Mouse (Mus musculus) left cerebral cortex, postnatal 14 days (tissue): ENCODE results near the gene Zan. TPM values are rescaled to one million over a fixed set of nuclear protein-coding genes. Genes with fewer than 3 reads are reported as not detected.

Experiments
- DNase-seq, 2 experiments: peaks; one replicate each; pipeline ENCODE4 v3.0.0; 2021 to 2022; ENCODE audit warnings: low spot score in 2 of 2, mixed read lengths in 1 of 2
- intact Hi-C: fragments of 180-260 bp; cut with DNase I; formaldehyde crosslinking; loops from one replicate; pipeline ENCODE4 v1.15.1; 2025
- total RNA-seq, 2 experiments: library from RNA; stranded (reverse); gene quantifications; 2 replicates each; pipeline ENCODE4 v1.2.3; 2021

Gene Zan
- total RNA-seq, 2 experiments from 2014 or later, result 0.44 to 0.55 TPM

GRCm38 (mm10) chr5:137373371-137373950, 103.4 kb downstream of the Zan start:
- no peak for DNase-seq
- intact Hi-C loops, result no loop called here

GRCm38 (mm10) chr5:137369665-137370064, 107.2 kb downstream of the Zan start:
- no peak for DNase-seq
- intact Hi-C loops, result no loop called here

GRCm38 (mm10) chr5:137358382-137358781, 118.5 kb downstream of the Zan start:
- no peak for DNase-seq
- intact Hi-C loops, result no loop called here

GRCm38 (mm10) chr5:137354091-137354490, 122.8 kb downstream of the Zan start:
- intact Hi-C loops, result no loop called here
- DNase-seq, result no peak

GRCm38 (mm10) chr5:137352011-137352975, 124.6 kb downstream of the Zan start:
- intact Hi-C loops, result no loop called here
- DNase-seq, result no peak

GRCm38 (mm10) chr5:137351394-137351793, 125.5 kb downstream of the Zan start:
- intact Hi-C loops, result no loop called here
- DNase-seq, result no peak

- intact Hi-C loops, result no loop called here
These were observed 125.8 kb downstream of the Zan start for GRCm38 (mm10) chr5:137351058-137351380.

GRCm38 (mm10) chr5:137350205-137351057, 126.4 kb downstream of the Zan start:
- intact Hi-C loops, result no loop called here

More at GRCm38 (mm10) chr5:137351058-137351380, 125.8 kb downstream of the Zan start:
- no peak for DNase-seq

GRCm38 (mm10) chr5:137349384-137350204, 127.3 kb downstream of the Zan start, which contains the start of gene Ephb4:
Gene Ephb4, plus strand, starts transcription at chr5:137350109.
- DNase-seq, result peak; percentile 53 to 56
- intact Hi-C loops, result no loop called here

More at GRCm38 (mm10) chr5:137350205-137351057, 126.4 kb downstream of the Zan start:
- DNase-seq, result no peak

GRCm38 (mm10) chr5:137348482-137349383, 128.1 kb downstream of the Zan start:
- no peak for DNase-seq
- intact Hi-C loops, result no loop called here

GRCm38 (mm10) chr5:137347856-137348255, 129.0 kb downstream of the Zan start:
- no peak for DNase-seq
- intact Hi-C loops, result no loop called here

GRCm38 (mm10) chr5:137346983-137347382, 129.9 kb downstream of the Zan start:
- intact Hi-C loops, result no loop called here
- no peak for DNase-seq

- DNase-seq, result no peak
- intact Hi-C loops, result no loop called here
These were observed 130.5 kb downstream of the Zan start for GRCm38 (mm10) chr5:137346388-137346787.

GRCm38 (mm10) chr5:137345821-137346220, 131.0 kb downstream of the Zan start:
- no peak for DNase-seq
- intact Hi-C loops, result no loop called here

- DNase-seq, result no peak
- intact Hi-C loops, result no loop called here
These were observed 133.0 kb downstream of the Zan start for GRCm38 (mm10) chr5:137343869-137344268.

GRCm38 (mm10) chr5:137343412-137343811, 133.5 kb downstream of the Zan start:
- intact Hi-C loops, result no loop called here
- DNase-seq, result no peak

GRCm38 (mm10) chr5:137342407-137343012, 134.4 kb downstream of the Zan start:
- DNase-seq, result no peak
- intact Hi-C loops, result no loop called here

- intact Hi-C loops, result no loop called here
These were observed 136.6 kb downstream of the Zan start for GRCm38 (mm10) chr5:137340222-137340621.

More at GRCm38 (mm10) chr5:137340222-137340621, 136.6 kb downstream of the Zan start:
- DNase-seq, result no peak
